Mouse (Mus musculus) forebrain, embryonic 16.5 days (tissue): Measurements from ENCODE around the gene Slc38a2. TPM values are rescaled to one million over a fixed set of nuclear protein-coding genes. Genes with fewer than 3 reads are reported as not detected.

ENCODE experiments used
- ATAC-seq: fragments of 200-750 bp; cut with Nextera tagmentation; 2 replicates; pipeline ENCODE4 v1.8.0; 2017; ENCODE audit warnings: mild to moderate bottlenecking, moderate library complexity
- H3K27ac ChIP-seq: fragments of 300-500 bp; sonication (generic); 2 replicates; pipeline ENCODE4 v1.5.1; 2014; ENCODE audit warnings: low read length, control low read depth
- H3K27me3 ChIP-seq: fragments of 300-500 bp; sonication (generic); replicated peaks from 2 replicates; pipeline ENCODE4 v1.6.1; 2014; ENCODE audit warnings: low read length; ENCODE audit not compliant: control insufficient read depth, insufficient read depth
- H3K36me3 ChIP-seq: fragments of 300-500 bp; sonication (generic); 2 replicates; pipeline ENCODE4 v1.6.1; 2014; ENCODE audit not compliant: control insufficient read depth, insufficient read depth
- H3K4me1 ChIP-seq: fragments of 300-500 bp; sonication (generic); replicated peaks from 2 replicates; pipeline ENCODE4 v1.6.1; 2014; ENCODE audit warnings: low read length; ENCODE audit not compliant: control insufficient read depth, insufficient read depth
- H3K4me2 ChIP-seq: fragments of 300-500 bp; sonication (generic); 2 replicates; pipeline ENCODE4 v1.6.1; 2014; ENCODE audit warnings: mild to moderate bottlenecking, low read length, control low read depth
- H3K4me3 ChIP-seq: fragments of 300-500 bp; sonication (generic); replicated peaks from 2 replicates; pipeline ENCODE4 v1.5.1; 2014; ENCODE audit warnings: mild to moderate bottlenecking, low read length, control low read depth
- H3K9ac ChIP-seq: fragments of 300-500 bp; sonication (generic); replicated peaks from 2 replicates; pipeline ENCODE4 v1.6.1; 2014; ENCODE audit warnings: low read depth, low read length, control low read depth
- H3K9me3 ChIP-seq: fragments of 300-500 bp; sonication (generic); 2 replicates; pipeline ENCODE4 v1.6.1; 2016; ENCODE audit warnings: low read length; ENCODE audit not compliant: control insufficient read depth
- WGBS: fragments of 180-500 bp; shearing (Covaris S2); extraction: QIAGEN DNeasy Blood & Tissue Kit; methylation state at CpG from one replicate; pipeline ENCODE4 v1.1.7; 2014; 5-methylcytosine and 5-hydroxymethylcytosine counted together
- polyA plus RNA-seq: library from polyadenylated mRNA; unstranded; fragments of >200 nt; fragmentation: Nextera tagmentation; extraction: Ambion mirVana; gene quantifications from 2 replicates; pipeline ENCODE4 v1.2.1, GENCODE M21; 2015

Gene Slc38a2
- polyA plus RNA-seq, 1 experiment from 2014 or later: 161 TPM

DNA sequence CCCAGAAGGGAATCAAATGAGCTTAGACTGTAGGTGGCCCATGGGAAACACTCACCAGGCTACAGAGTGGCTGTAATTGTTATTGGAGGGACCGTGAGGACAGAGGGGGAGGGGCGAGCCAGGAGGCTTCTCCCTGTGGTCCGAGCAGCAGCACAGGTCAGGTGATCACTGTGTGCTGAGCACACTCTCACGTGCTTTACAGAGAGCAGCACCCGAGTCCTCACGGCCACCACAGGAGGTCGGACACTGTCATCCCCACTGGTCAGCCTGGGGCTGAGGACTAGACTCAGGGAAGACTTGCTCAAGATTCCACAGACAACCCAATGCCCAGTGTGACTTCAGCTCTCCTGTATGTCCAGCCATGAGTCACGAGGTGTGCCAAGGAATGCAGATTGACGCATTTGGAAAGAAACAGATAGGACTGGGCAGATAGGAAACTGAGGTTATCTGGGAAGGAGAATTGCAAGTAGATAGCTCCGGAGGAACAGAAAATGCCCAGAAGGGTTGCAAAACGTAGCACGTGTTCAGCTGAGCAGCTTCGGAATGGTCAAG is 38.9 kb downstream of the Slc38a2 start:
- H3K9me3 ChIP-seq: no peaks in the 10 kb centered on the region
- 64% methylated on average over 13 of the region's 13 CpGs for WGBS
- no peak overlapping the region for H3K4me3 ChIP-seq
- H3K4me1 ChIP-seq: no peaks in the 10 kb centered on the region
- H3K36me3 ChIP-seq: no peaks in the 10 kb centered on the region
- H3K9ac ChIP-seq: no peak overlapping the region
- no peak for ATAC-seq
- no peak overlapping the region for H3K4me2 ChIP-seq
- no peak overlapping the region for H3K27ac ChIP-seq
- no peaks in the 10 kb centered on the region for H3K27me3 ChIP-seq

DNA sequence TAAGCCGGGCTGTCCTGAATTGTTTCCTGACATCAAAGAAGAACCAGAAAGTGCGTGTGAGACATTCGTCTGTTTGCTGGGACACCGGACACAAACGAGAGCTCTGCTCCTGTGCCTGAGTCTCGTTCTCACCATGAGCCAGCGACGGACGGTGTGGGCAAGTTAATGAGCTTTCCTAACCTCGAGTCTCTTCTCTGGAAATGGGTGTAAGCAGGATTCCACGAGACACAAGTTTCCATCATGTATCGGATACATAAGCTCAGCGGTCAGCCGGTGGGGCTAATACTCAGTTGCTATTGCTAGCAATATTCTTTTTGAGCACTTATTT is 41.3 kb downstream of the Slc38a2 start:
- H3K9me3 ChIP-seq: no peaks in the 10 kb centered on the region
- WGBS: 67% methylated on average over 14 of the region's 14 CpGs
- no peak for ATAC-seq
- H3K36me3 ChIP-seq: no peaks in the 10 kb centered on the region
- H3K27ac ChIP-seq: no peak overlapping the region
- H3K4me3 ChIP-seq: no peak overlapping the region
- H3K4me1 ChIP-seq: no peaks in the 10 kb centered on the region
- H3K27me3 ChIP-seq: no peaks in the 10 kb centered on the region
- H3K4me2 ChIP-seq: no peak overlapping the region
- no peak overlapping the region for H3K9ac ChIP-seq

DNA sequence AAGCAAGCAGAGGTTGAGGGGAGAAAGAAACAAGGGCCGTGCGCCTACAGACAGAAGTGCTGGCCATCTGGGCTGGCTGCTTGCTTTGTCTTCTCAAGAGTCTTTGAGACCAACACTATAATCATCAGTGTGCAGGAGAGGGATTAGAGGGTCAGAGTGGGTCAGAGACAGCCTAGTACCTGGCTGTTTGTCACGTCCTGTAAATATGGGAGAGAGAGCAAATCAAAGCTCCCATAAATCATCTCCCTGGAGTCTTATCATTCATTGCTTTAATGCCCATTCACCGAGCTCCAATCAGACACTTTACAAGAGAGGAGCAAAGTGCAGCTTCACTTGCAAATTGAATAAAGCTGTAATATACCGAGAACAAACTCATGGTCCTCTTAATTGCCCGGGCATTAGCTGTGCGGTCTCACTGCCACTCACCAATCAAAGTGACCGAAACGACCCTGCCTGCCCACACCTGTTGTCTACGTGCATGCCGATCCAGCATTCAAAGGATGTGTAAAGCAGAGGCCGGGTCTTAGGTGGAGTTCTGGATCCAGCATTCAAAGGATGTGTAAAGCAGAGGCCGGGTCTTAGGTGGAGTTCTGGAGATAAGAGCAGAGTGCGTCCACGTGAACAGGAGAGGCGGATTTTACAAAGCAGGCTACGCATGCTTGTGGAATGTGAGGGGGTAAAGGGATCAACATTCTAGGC is 41.8 kb downstream of the Slc38a2 start:
- no peak overlapping the region for H3K9ac ChIP-seq
- H3K4me3 ChIP-seq: no peak overlapping the region
- peaks cover 4% of the 10 kb centered on the region for H3K4me1 ChIP-seq
- no peaks in the 10 kb centered on the region for H3K36me3 ChIP-seq
- H3K27ac ChIP-seq: no peak overlapping the region
- H3K9me3 ChIP-seq: no peaks in the 10 kb centered on the region
- WGBS: 61% methylated on average over 17 of the region's 17 CpGs
- H3K27me3 ChIP-seq: no peaks in the 10 kb centered on the region
- ATAC-seq: no peak
- H3K4me2 ChIP-seq: no peak overlapping the region

DNA sequence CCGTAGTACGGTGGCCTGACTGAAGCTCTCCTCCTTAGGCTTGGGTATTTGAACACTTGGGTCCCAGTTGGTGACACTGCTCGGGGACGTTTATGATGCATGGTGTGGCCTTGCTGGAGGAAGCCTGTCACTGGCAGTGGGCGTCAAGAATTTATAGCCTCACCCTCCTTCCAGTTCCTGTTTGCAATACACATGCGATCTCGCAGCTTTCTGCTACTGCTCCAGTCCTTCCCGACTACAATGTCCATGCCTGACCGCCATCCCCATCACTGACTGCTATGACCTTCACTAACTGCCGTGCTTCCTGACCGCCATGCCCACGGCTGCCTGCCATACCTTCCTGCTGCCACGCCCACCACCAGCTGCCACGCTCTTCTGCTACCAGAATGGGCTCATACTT is 44.0 kb downstream of the Slc38a2 start:
- H3K9me3 ChIP-seq: no peaks in the 10 kb centered on the region
- H3K36me3 ChIP-seq: no peaks in the 10 kb centered on the region
- ATAC-seq: no peak
- 94% methylated on average over 14 of the region's 14 CpGs for WGBS
- no peaks in the 10 kb centered on the region for H3K27me3 ChIP-seq
- no peak overlapping the region for H3K4me2 ChIP-seq
- H3K27ac ChIP-seq: no peak overlapping the region
- no peak overlapping the region for H3K4me3 ChIP-seq
- H3K9ac ChIP-seq: no peak overlapping the region
- peaks cover 8% of the 10 kb centered on the region for H3K4me1 ChIP-seq

DNA sequence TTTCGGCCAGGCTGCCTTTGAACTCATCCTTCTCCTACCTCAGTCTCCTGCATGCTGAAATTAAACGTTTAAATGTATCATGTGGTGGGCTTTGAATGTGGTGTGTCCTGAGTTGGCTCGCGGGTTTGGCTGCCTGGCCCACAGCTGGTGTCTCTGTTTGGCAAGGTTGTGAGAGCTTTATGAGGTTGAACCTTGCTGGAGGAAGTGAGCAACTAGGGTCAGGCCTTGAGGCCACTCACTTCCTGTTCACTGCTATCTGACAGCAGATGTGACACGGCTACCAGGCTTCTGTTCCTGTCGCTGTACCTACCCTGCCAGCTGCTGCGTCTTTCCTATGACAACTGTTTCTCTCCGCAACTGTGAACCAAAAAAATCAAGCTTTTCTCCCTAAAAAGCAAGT is 44.8 kb downstream of the Slc38a2 start:
- Histone ChIP-seq H3K4me1 (peaks cover 8% of the 10 kb centered on the region), H3K4me3 (no peak overlapping the region), H3K9me3 (no peaks in the 10 kb centered on the region), H3K9ac (no peak overlapping the region), H3K4me2 (no peak overlapping the region), H3K27ac (no peak overlapping the region), H3K36me3 (no peaks in the 10 kb centered on the region), H3K27me3 (no peaks in the 10 kb centered on the region)
- no peak for ATAC-seq
- WGBS: 84% methylated on average over 8 of the region's 8 CpGs

DNA sequence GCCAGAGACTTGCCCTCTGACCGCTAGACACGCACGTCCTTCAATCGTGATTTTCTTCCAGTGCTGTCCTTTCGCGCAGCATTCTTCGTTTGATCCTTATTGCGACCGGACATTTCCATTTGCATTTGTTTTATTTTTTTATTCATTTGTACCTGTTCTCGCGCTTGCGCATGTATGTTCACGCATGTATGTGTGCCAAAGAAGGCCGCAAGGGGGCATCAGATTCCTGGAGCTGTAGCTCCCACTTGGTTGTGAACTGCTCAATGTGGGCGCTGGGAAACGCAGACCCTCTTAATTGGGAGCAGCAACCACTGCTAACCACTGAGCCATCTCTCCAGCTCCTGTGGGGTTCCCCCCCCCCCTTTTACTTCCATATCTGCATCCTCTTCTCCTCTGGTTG is 46.5 kb downstream of the Slc38a2 start:
- Histone ChIP-seq H3K36me3 (no peaks in the 10 kb centered on the region), H3K27ac (no peak overlapping the region), H3K27me3 (no peaks in the 10 kb centered on the region), H3K4me2 (peak overlapping the region; percentile 30), H3K4me1 (peaks cover 8% of the 10 kb centered on the region), H3K9me3 (no peaks in the 10 kb centered on the region), H3K4me3 (no peak overlapping the region), H3K9ac (no peak overlapping the region)
- no peak for ATAC-seq
- 84% methylated on average over 16 of the region's 16 CpGs for WGBS

DNA sequence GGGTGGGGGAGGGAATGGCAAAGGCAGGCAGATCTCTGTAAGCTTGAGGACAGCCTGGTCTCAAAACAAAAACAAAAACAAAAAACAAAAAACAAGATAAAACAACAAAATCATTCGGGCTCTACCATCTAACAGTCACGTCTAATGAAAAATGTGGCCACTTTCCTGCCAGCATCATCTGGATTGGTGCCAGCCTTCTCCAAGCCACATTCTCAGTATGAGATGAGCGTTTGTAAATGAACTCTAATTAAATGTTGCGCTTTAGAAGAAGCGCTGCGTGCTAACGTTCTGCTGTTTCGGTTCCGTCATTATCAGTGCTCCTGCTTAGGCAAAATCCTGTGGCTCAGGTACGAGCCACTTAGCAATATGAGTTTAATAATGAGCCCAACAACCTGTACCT is 47.0 kb downstream of the Slc38a2 start:
- H3K4me3 ChIP-seq: no peak overlapping the region
- H3K36me3 ChIP-seq: no peaks in the 10 kb centered on the region
- WGBS: 17% methylated on average over 10 of the region's 10 CpGs
- H3K4me1 ChIP-seq: peaks cover 11% of the 10 kb centered on the region
- H3K27me3 ChIP-seq: no peaks in the 10 kb centered on the region
- H3K4me2 ChIP-seq: peak overlapping the region; percentile 30
- peak; percentile 52 for ATAC-seq
- no peak overlapping the region for H3K27ac ChIP-seq
- H3K9me3 ChIP-seq: no peaks in the 10 kb centered on the region
- H3K9ac ChIP-seq: no peak overlapping the region

DNA sequence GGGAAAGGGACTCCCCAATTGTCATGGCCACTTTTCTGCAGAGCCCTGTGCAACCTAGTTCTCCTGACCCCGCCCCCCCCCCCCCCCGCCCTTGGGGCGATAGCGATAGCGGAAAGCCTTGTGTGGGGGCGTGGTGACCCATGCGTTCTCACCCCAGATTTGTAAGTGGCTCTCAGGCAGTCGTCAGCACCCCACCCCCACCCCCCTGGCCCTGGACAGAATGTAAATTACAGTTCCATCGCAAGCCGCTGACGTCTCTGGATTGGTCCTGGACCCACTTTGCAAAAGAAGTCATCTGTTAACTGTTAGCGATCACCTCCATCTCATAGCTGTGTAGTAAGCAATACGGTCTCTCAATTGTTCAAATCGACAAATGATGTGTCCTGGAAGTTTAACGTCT is 52.2 kb downstream of the Slc38a2 start:
- H3K9ac ChIP-seq: no peak overlapping the region
- peaks cover 11% of the 10 kb centered on the region for H3K4me1 ChIP-seq
- no peak overlapping the region for H3K27ac ChIP-seq
- H3K9me3 ChIP-seq: no peaks in the 10 kb centered on the region
- no peak overlapping the region for H3K4me3 ChIP-seq
- ATAC-seq: no peak
- no peaks in the 10 kb centered on the region for H3K27me3 ChIP-seq
- H3K4me2 ChIP-seq: no peak overlapping the region
- WGBS: 37% methylated on average over 13 of the region's 15 CpGs
- H3K36me3 ChIP-seq: no peaks in the 10 kb centered on the region

DNA sequence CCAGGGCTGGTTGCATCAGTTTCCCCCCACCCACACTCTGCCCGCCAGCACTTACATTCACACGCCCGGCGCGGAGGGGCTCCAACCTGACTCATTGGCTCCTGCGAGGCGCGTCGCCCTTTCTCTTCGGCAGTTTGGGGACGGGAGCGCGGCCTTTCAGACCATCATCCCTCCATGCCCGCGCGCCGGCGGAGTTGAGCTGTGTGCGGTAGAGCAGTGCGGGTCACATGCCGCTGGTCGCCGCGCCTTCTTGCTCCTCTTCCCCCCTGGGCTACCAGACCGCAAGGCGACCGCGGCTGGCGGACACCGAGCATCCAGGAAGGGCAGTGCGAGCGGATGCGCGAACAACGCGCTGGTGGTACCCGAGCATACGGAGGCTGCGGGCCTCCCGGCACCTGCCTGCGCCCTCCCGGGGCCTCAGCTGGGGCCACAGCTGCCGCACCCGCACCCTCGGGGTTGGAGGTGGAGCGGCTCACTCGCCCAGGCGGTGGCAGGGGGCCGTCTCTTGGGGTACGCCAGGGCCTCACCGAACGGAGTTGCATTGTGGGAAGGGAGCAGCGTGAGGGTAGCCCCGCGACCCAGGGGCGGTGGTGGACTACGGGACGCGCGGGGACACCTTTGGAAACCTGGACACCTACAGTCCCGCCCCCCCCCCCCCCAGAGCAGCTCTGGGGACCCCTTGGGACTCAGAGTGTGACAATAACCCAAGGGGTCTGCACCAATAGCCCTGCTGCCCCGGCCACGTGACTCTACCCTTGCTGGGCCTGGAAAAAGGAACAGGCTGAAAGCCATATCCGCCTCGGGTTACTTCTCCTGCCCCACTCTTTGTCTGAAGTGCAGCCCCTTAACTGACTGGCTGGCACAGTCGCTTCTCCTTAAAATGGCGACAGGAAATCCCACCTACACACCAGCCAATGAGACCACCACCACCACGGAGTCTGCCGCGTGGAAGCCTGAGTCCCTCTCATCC is 56.8 kb downstream of the Slc38a2 start, which contains the start of gene Slc38a1:
TSS of gene Slc38a1 (minus strand) at position 478 of the 970 bp plus-strand sequence.
- H3K27me3 ChIP-seq: no peaks in the 10 kb centered on the region
- no peaks in the 10 kb centered on the region for H3K9me3 ChIP-seq
- peak within 1 kb of the TSS; percentile 100 for H3K9ac ChIP-seq
- H3K4me2 ChIP-seq: peak within 1 kb of the TSS; percentile 78
- peaks cover 31% of the 10 kb centered on the region for H3K4me1 ChIP-seq
- peak within 1 kb of the TSS; percentile 82 for H3K4me3 ChIP-seq
- H3K36me3 ChIP-seq: no peaks in the 10 kb centered on the region
- ATAC-seq: peak; percentile 80
- under 1% methylated on average over 62 of the region's 70 CpGs for WGBS
- H3K27ac ChIP-seq: peak within 1 kb of the TSS; percentile 100
